ENCODE assay signal across 8 mouse cellular contexts in genomic region chr3:95819351-95819985, GRCm38 (mm10). TPM values are rescaled to one million over a fixed set of nuclear protein-coding genes. Genes with fewer than 3 reads are reported as not detected.
DNase-seq lines count a peak whose midpoint lies in the region; ATAC-seq and TF ChIP-seq lines count a peak whose summit lies in the region.

No protein-coding gene starts in this region.

- H3K4me2 ChIP-seq in embryonic facial prominence, embryonic 14.5 days (ENCODE audit: low read depth, low read length): peak overlapping the region; percentile 62
- H3K4me2 ChIP-seq in limb, embryonic 13.5 days (replicated peaks): peak overlapping the region; percentile 66
- H3K4me2 ChIP-seq in midbrain, embryonic 16.5 days (ENCODE audit: low read length): peak overlapping the region; percentile 66

- peak; percentile 96 for ATAC-seq in embryonic facial prominence, embryonic 14.5 days (ENCODE audit: low read depth)
- peak; percentile 96 for ATAC-seq in limb, embryonic 13.5 days (ENCODE audit: low FRiP score, low read depth)
- peak; percentile 97 for ATAC-seq in midbrain, embryonic 16.5 days

- intact Hi-C loops in heart, adult 2 months (cut with DNase I): loop anchor here (5.0 kb wide), 2 partner anchors 117 to 182 kb away; no protein-coding TSS in a partner anchor

- peaks cover 13% of the 10 kb centered on the region for H3K4me1 ChIP-seq in embryonic facial prominence, embryonic 14.5 days (ENCODE audit: control insufficient read depth, insufficient read depth, low read length)
- peaks cover 2% of the 10 kb centered on the region for H3K4me1 ChIP-seq in heart, adult 2 months (ENCODE audit: control insufficient read depth, insufficient read depth, low read length)
- peaks cover 20% of the 10 kb centered on the region for H3K4me1 ChIP-seq in limb, embryonic 13.5 days
- peaks cover 26% of the 10 kb centered on the region for H3K4me1 ChIP-seq in midbrain, embryonic 16.5 days (ENCODE audit: control insufficient read depth, insufficient read depth, low read length)

- WGBS in embryonic facial prominence, embryonic 14.5 days: under 1% methylated on average over 44 of the region's 49 CpGs
- WGBS in heart, adult 2 months: under 1% methylated on average over 49 of the region's 49 CpGs
- WGBS in limb, embryonic 13.5 days: under 1% methylated on average over 49 of the region's 49 CpGs
- WGBS in midbrain, embryonic 16.5 days: under 1% methylated on average over 49 of the region's 49 CpGs

- H3K4me3 ChIP-seq in embryonic facial prominence, embryonic 14.5 days (ENCODE audit: low read depth, low read length): peak overlapping the region; percentile 84
- peak overlapping the region; percentile 84 for H3K4me3 ChIP-seq in heart, adult 2 months
- H3K4me3 ChIP-seq in limb, embryonic 13.5 days: peak overlapping the region; percentile 76
- peak overlapping the region; percentile 62 for H3K4me3 ChIP-seq in midbrain, embryonic 16.5 days (ENCODE audit: low read depth, low read length)

- H3K36me3 ChIP-seq in embryonic facial prominence, embryonic 14.5 days (ENCODE audit: control insufficient read depth, insufficient read depth, low read length): no peaks in the 10 kb centered on the region
- H3K36me3 ChIP-seq in heart, adult 2 months (ENCODE audit: control insufficient read depth, insufficient read depth, low read length): peaks cover 4% of the 10 kb centered on the region; the same call in 1 of the 2 replicates
- no peaks in the 10 kb centered on the region for H3K36me3 ChIP-seq in limb, embryonic 13.5 days
- H3K36me3 ChIP-seq in midbrain, embryonic 16.5 days (ENCODE audit: control insufficient read depth, insufficient read depth, low read length): no peaks in the 10 kb centered on the region

- 0 out of 2 replicates have a peak, but pooled peaks have one; percentile 65 for TF ChIP-seq EP300 in heart, adult 2 months (IDR thresholded peaks at IDR 0.05; ENCODE audit: insufficient read depth, low read depth, low read length)

- DNase-seq in 3T3-L1 (ENCODE audit: low read depth, low spot score): peak; percentile 100
- peak; percentile 99 to 100 for DNase-seq in adrenal gland, postnatal 4 days (ENCODE audit: low spot score in 2 of 2)
- peak; percentile 100 for DNase-seq in embryonic facial prominence, embryonic 14.5 days (ENCODE audit: low spot score)
- DNase-seq in heart, adult 2 months: peak; percentile 98 to 99
- peak; percentile 100 for DNase-seq in kidney, adult 8-10 months
- DNase-seq in spleen, postnatal 10 days (ENCODE audit: low spot score in 2 of 2): peak; percentile 98 to 100

- no peak for TF ChIP-seq CTCF in heart, adult 2 months (IDR thresholded peaks at IDR 0.05)

- peak; percentile 94 for TF ChIP-seq POLR2A in heart, adult 2 months (IDR thresholded peaks at IDR 0.05; ENCODE audit: insufficient read depth, low read depth, low read length)

- H3K27me3 ChIP-seq in embryonic facial prominence, embryonic 14.5 days (replicated peaks; ENCODE audit: control insufficient read depth, insufficient read depth, low read length): no peaks in the 10 kb centered on the region
- H3K27me3 ChIP-seq in heart, adult 2 months (ENCODE audit: control insufficient read depth, insufficient read depth, low read length): no peaks in the 10 kb centered on the region
- no peaks in the 10 kb centered on the region for H3K27me3 ChIP-seq in limb, embryonic 13.5 days
- no peaks in the 10 kb centered on the region for H3K27me3 ChIP-seq in midbrain, embryonic 16.5 days (ENCODE audit: control insufficient read depth, insufficient read depth, low read depth, low read length)

- H3K9me3 ChIP-seq in embryonic facial prominence, embryonic 14.5 days (ENCODE audit: control insufficient read depth, low read length): no peaks in the 10 kb centered on the region
- H3K9me3 ChIP-seq in limb, embryonic 13.5 days: no peaks in the 10 kb centered on the region
- H3K9me3 ChIP-seq in midbrain, embryonic 16.5 days (replicated peaks; ENCODE audit: control insufficient read depth, low read length, poor library complexity, severe bottlenecking): no peaks in the 10 kb centered on the region

- peak overlapping the region; percentile 100 for H3K27ac ChIP-seq in embryonic facial prominence, embryonic 14.5 days (replicated peaks; ENCODE audit: low read depth, low read length)
- peak overlapping the region; percentile 99 for H3K27ac ChIP-seq in heart, adult 2 months
- peak overlapping the region; percentile 100 for H3K27ac ChIP-seq in limb, embryonic 13.5 days
- peak overlapping the region; percentile 100 for H3K27ac ChIP-seq in midbrain, embryonic 16.5 days (ENCODE audit: low read length)

- 0 out of 2 replicates have a peak, but pooled peaks cover 2% of the 10 kb centered on the region for H3K79me2 ChIP-seq in heart, adult 2 months (replicated peaks; ENCODE audit: control insufficient read depth, insufficient read depth, low read length)

- peak overlapping the region; percentile 99 for H3K9ac ChIP-seq in embryonic facial prominence, embryonic 14.5 days (ENCODE audit: low read depth, low read length)
- peak overlapping the region; percentile 51 for H3K9ac ChIP-seq in heart, adult 2 months (ENCODE audit: low read depth, low read length)
- peak overlapping the region; percentile 76 for H3K9ac ChIP-seq in limb, embryonic 13.5 days
- H3K9ac ChIP-seq in midbrain, embryonic 16.5 days (ENCODE audit: low read depth, low read length): peak overlapping the region; percentile 69

RNA-seq across cellular contexts. Expression of gene Rprd2, which starts 0.8 kb away (rescaled TPM):
- total RNA-seq in adrenal gland, postnatal 4 days (2021): 10 to 100 TPM; 56.5 to 64.1 TPM
- 20.5 and 21.2 TPM in 2 replicates for polyA plus RNA-seq in embryonic facial prominence, embryonic 14.5 days (2014; fragmentation: Nextera tagmentation; extraction: Ambion mirVana)
- 10 to 100 TPM; 35.5 to 47.7 TPM for total RNA-seq in heart, adult 2 months (2021)
- polyA plus RNA-seq in heart, adult 2 months (2012; rRNA removed): 12.1 and 13.9 TPM in 2 replicates
- polyA plus RNA-seq in limb, embryonic 13.5 days (2015; fragmentation: Nextera tagmentation; extraction: Ambion mirVana): 22.3 and 24.5 TPM in 2 replicates
- 21.0 and 24.6 TPM in 2 replicates for polyA plus RNA-seq in midbrain, embryonic 16.5 days (2015; fragmentation: Nextera tagmentation; extraction: Ambion mirVana)

RNA-seq across cellular contexts. Expression of gene Prpf3, which starts 36.2 kb away (rescaled TPM):
- 10 to 100 TPM; 31.9 to 34.7 TPM for total RNA-seq in adrenal gland, postnatal 4 days (2021)
- polyA plus RNA-seq in embryonic facial prominence, embryonic 14.5 days (2014; fragmentation: Nextera tagmentation; extraction: Ambion mirVana): 41.9 and 46.0 TPM in 2 replicates
- 10 to 100 TPM; 19.4 to 24.0 TPM for total RNA-seq in heart, adult 2 months (2021)
- 9.3 and 13.2 TPM in 2 replicates for polyA plus RNA-seq in heart, adult 2 months (2012; rRNA removed)
- polyA plus RNA-seq in limb, embryonic 13.5 days (2015; fragmentation: Nextera tagmentation; extraction: Ambion mirVana): 52.3 and 62.3 TPM in 2 replicates
- 33.0 and 35.4 TPM in 2 replicates for polyA plus RNA-seq in midbrain, embryonic 16.5 days (2015; fragmentation: Nextera tagmentation; extraction: Ambion mirVana)

RNA-seq across cellular contexts. Expression of gene Mrps21, which starts 51.9 kb away (rescaled TPM):
- total RNA-seq in adrenal gland, postnatal 4 days (2021): 100 to 1,000 TPM; 178 to 200 TPM
- polyA plus RNA-seq in embryonic facial prominence, embryonic 14.5 days (2014; fragmentation: Nextera tagmentation; extraction: Ambion mirVana): 288 and 315 TPM in 2 replicates
- total RNA-seq in heart, adult 2 months (2021): 100 to 1,000 TPM; 314 to 350 TPM
- 174 and 218 TPM in 2 replicates for polyA plus RNA-seq in heart, adult 2 months (2012; rRNA removed)
- 311 and 318 TPM in 2 replicates for polyA plus RNA-seq in limb, embryonic 13.5 days (2015; fragmentation: Nextera tagmentation; extraction: Ambion mirVana)
- polyA plus RNA-seq in midbrain, embryonic 16.5 days (2015; fragmentation: Nextera tagmentation; extraction: Ambion mirVana): 247 and 260 TPM in 2 replicates

RNA-seq across cellular contexts. Expression of gene Tars2, which starts 59.5 kb away (rescaled TPM):
- total RNA-seq in adrenal gland, postnatal 4 days (2021): 10 to 100 TPM; 48.2 to 51.7 TPM
- 40.1 and 44.5 TPM in 2 replicates for polyA plus RNA-seq in embryonic facial prominence, embryonic 14.5 days (2014; fragmentation: Nextera tagmentation; extraction: Ambion mirVana)
- 10 to 100 TPM; 42.1 to 45.3 TPM for total RNA-seq in heart, adult 2 months (2021)
- polyA plus RNA-seq in heart, adult 2 months (2012; rRNA removed): 31.3 and 54.4 TPM in 2 replicates
- polyA plus RNA-seq in limb, embryonic 13.5 days (2015; fragmentation: Nextera tagmentation; extraction: Ambion mirVana): 47.6 and 47.8 TPM in 2 replicates
- 46.2 and 54.1 TPM in 2 replicates for polyA plus RNA-seq in midbrain, embryonic 16.5 days (2015; fragmentation: Nextera tagmentation; extraction: Ambion mirVana)

Comparison
In these comparisons a context has a peak if more than half of its experiments do, and no peak if none do; other contexts are left out.
1. Peak in every context shown above with its lines: DNase-seq, ATAC-seq, H3K4me3 ChIP-seq and H3K27ac ChIP-seq.